Mouse (Mus musculus) midbrain, embryonic 14.5 days (tissue): ENCODE results near the gene Nqo2. TPM values are rescaled to one million over a fixed set of nuclear protein-coding genes. Genes with fewer than 3 reads are reported as not detected.

Source experiments
- polyA plus RNA-seq: library from polyadenylated mRNA; unstranded; fragments of >200 nt; fragmentation: Nextera tagmentation; extraction: Ambion mirVana; gene quantifications from 2 replicates; pipeline ENCODE4 v1.2.1, GENCODE M21; 2014

Gene Nqo2
- polyA plus RNA-seq, 1 experiment from 2014 or later, result 9.4 TPM

Other genes with a start within 250 kb of the Nqo2 start
- not detected in 2 replicates for gene Serpinb6e, start 121.3 kb upstream of the Nqo2 start, polyA plus RNA-seq
- 0.16 TPM in 1 of 2 replicates, not detected in the other for gene Serpinb6c, start 59.0 kb upstream of the Nqo2 start, polyA plus RNA-seq
- gene Ripk1, start 37.7 kb downstream of the Nqo2 start, polyA plus RNA-seq, result 4.2 and 4.7 TPM in 2 replicates
- gene Serpinb6a, start 38.1 kb downstream of the Nqo2 start, polyA plus RNA-seq, result 31.0 and 40.0 TPM in 2 replicates
- 28.7 and 36.8 TPM in 2 replicates for gene Bphl, start 72.9 kb downstream of the Nqo2 start, polyA plus RNA-seq
- 2,201 and 2,712 TPM in 2 replicates for gene Tubb2a, start 113.3 kb downstream of the Nqo2 start, polyA plus RNA-seq
- gene Tubb2b, start 165.8 kb downstream of the Nqo2 start, polyA plus RNA-seq, result 758 and 1,005 TPM in 2 replicates
- 79.2 and 96.7 TPM in 2 replicates for gene Psmg4, start 198.3 kb downstream of the Nqo2 start, polyA plus RNA-seq